Mouse (Mus musculus): Measurements from ENCODE around the gene Hps3. TPM values are rescaled to one million over a fixed set of nuclear protein-coding genes. Genes with fewer than 3 reads are reported as not detected.

Hps3 gene
- total and polyA plus RNA-seq, 2 experiments from 2014 or later, result 9.4 to 11.0 TPM

DNA sequence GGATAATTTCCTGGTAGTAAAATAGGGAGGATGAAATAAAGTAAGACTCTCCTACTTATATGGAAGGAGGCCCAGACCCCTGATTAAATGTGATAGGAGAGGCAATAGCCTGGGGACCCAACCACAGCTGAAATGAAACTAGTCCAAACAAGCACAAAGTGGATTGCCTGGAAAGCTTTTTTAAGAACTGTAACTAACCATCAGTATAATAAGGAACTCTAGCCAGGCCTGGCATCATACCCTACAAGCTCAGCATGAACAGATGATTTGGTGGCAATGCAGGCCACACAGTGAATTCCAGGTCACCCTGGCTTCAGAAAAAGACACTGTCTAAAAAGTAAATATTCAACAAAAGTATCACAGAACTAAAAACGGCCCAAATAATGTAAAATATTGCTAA, 29.5 kb downstream of the Hps3 start:
- 75% methylated on average over 1 of the region's 1 CpGs for WGBS
- TF ChIP-seq EP300 (IDR thresholded peaks at IDR 0.05; ENCODE audit: low read depth) (no peak), CTCF (IDR thresholded peaks at IDR 0.05; ENCODE audit: low read depth) (no peak)
- H3K4me1 ChIP-seq (ENCODE audit: control insufficient read depth, insufficient read depth), result no peaks in the 10 kb centered on the region
- no peak overlapping the region for H3K4me2 ChIP-seq (ENCODE audit: low read depth, low read length)
- DNase-seq (ENCODE audit: low spot score) (no peak), ATAC-seq (ENCODE audit: insufficient read depth, low read depth) (no peak)
- no peaks in the 10 kb centered on the region for H3K27me3 ChIP-seq (ENCODE audit: control insufficient read depth, insufficient read depth, low read length)
- H3K9ac ChIP-seq (replicated peaks; ENCODE audit: low read depth, low read length), result no peak overlapping the region
- no peak overlapping the region for H3K27ac ChIP-seq (ENCODE audit: low read depth)
- no peak overlapping the region for H3K4me3 ChIP-seq (ENCODE audit: low read depth, low read length)
- no peaks in the 10 kb centered on the region for H3K9me3 ChIP-seq (replicated peaks; ENCODE audit: control insufficient read depth, low read length)
- H3K36me3 ChIP-seq (replicated peaks; ENCODE audit: control insufficient read depth, insufficient read depth, low read length), result peaks cover 57% of the 10 kb centered on the region

DNA sequence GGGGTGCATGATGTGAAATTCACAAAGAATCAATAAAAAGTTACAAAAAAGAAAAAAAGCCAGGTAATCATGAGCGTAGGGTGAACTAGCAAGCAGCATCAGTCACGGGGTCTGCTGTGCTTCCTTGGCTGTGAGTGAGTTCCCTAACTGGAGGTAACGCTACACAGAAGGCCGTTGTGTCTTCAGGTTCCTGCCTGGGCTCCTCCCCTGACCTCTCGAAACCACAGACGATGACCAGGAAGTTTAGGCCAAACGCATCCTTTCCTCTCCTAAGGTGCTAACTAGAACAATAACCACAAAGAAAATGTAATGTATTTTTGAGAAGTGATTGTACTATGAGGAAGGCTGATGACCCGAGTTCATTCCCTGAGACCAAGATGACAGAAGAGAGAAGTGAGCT, 30.7 kb downstream of the Hps3 start:
- TF ChIP-seq CTCF (IDR thresholded peaks at IDR 0.05; ENCODE audit: low read depth), result no peak
- no peak for TF ChIP-seq EP300 (IDR thresholded peaks at IDR 0.05; ENCODE audit: low read depth)
- no peak for ATAC-seq (ENCODE audit: insufficient read depth, low read depth)
- H3K27ac ChIP-seq (ENCODE audit: low read depth), result no peak overlapping the region
- peaks cover 54% of the 10 kb centered on the region for H3K36me3 ChIP-seq (replicated peaks; ENCODE audit: control insufficient read depth, insufficient read depth, low read length)
- H3K27me3 ChIP-seq (ENCODE audit: control insufficient read depth, insufficient read depth, low read length), result no peaks in the 10 kb centered on the region
- H3K4me1 ChIP-seq (ENCODE audit: control insufficient read depth, insufficient read depth), result no peaks in the 10 kb centered on the region
- DNase-seq (ENCODE audit: low spot score), result no peak
- H3K9ac ChIP-seq (replicated peaks; ENCODE audit: low read depth, low read length), result no peak overlapping the region
- WGBS, result 80% methylated on average over 8 of the region's 8 CpGs
- no peak overlapping the region for H3K4me3 ChIP-seq (ENCODE audit: low read depth, low read length)
- H3K4me2 ChIP-seq (ENCODE audit: low read depth, low read length), result no peak overlapping the region
- no peaks in the 10 kb centered on the region for H3K9me3 ChIP-seq (replicated peaks; ENCODE audit: control insufficient read depth, low read length)

GRCm38 (mm10) chr3:20002786-20003185, 32.3 kb downstream of the Hps3 start:
- ATAC-seq (ENCODE audit: insufficient read depth, low read depth) (no peak), DNase-seq (ENCODE audit: low spot score) (no peak)
- Histone ChIP-seq H3K4me1 (ENCODE audit: control insufficient read depth, insufficient read depth) (no peaks in the 10 kb centered on the region), H3K27ac (ENCODE audit: low read depth) (no peak overlapping the region), H3K4me3 (ENCODE audit: low read depth, low read length) (no peak overlapping the region), H3K4me2 (ENCODE audit: low read depth, low read length) (no peak overlapping the region), H3K9me3 (replicated peaks; ENCODE audit: control insufficient read depth, low read length) (no peaks in the 10 kb centered on the region), H3K9ac (replicated peaks; ENCODE audit: low read depth, low read length) (no peak overlapping the region), H3K27me3 (ENCODE audit: control insufficient read depth, insufficient read depth, low read length) (no peaks in the 10 kb centered on the region), H3K36me3 (replicated peaks; ENCODE audit: control insufficient read depth, insufficient read depth, low read length) (peaks cover 48% of the 10 kb centered on the region)
- 76% methylated on average over 5 of the region's 5 CpGs for WGBS
- TF ChIP-seq EP300 (IDR thresholded peaks at IDR 0.05; ENCODE audit: low read depth) (no peak), CTCF (IDR thresholded peaks at IDR 0.05; ENCODE audit: low read depth) (peak; percentile 50)

DNA sequence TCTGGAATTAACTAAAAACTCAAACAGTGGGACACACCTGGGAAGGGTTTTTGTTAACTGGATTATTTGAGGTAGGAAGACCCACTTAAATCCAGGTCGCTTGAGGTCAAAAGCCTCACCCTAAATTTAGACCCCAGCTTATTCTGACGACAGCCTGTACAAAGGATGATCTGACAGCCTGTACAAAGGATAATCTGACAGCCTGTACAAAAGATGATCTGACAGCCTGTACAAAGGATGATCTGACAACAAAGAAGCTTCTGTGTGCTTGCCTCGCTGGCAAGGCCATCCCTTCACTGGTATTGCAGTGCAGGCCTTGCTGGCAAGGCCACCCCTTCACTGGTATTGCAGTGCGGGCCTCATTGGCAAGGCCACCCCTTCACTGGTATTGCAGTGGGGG, 34.3 kb downstream of the Hps3 start:
- 73% methylated on average over 4 of the region's 4 CpGs for WGBS
- H3K4me2 ChIP-seq (ENCODE audit: low read depth, low read length), result no peak overlapping the region
- H3K27me3 ChIP-seq (ENCODE audit: control insufficient read depth, insufficient read depth, low read length), result no peaks in the 10 kb centered on the region
- no peak overlapping the region for H3K9ac ChIP-seq (replicated peaks; ENCODE audit: low read depth, low read length)
- ATAC-seq (ENCODE audit: insufficient read depth, low read depth) (no peak), DNase-seq (ENCODE audit: low spot score) (no peak)
- H3K4me1 ChIP-seq (ENCODE audit: control insufficient read depth, insufficient read depth), result no peaks in the 10 kb centered on the region
- H3K4me3 ChIP-seq (ENCODE audit: low read depth, low read length), result no peak overlapping the region
- H3K36me3 ChIP-seq (replicated peaks; ENCODE audit: control insufficient read depth, insufficient read depth, low read length), result peaks cover 46% of the 10 kb centered on the region
- TF ChIP-seq EP300 (IDR thresholded peaks at IDR 0.05; ENCODE audit: low read depth) (no peak), CTCF (IDR thresholded peaks at IDR 0.05; ENCODE audit: low read depth) (no peak)
- H3K9me3 ChIP-seq (replicated peaks; ENCODE audit: control insufficient read depth, low read length), result no peaks in the 10 kb centered on the region
- no peak overlapping the region for H3K27ac ChIP-seq (ENCODE audit: low read depth)

DNA sequence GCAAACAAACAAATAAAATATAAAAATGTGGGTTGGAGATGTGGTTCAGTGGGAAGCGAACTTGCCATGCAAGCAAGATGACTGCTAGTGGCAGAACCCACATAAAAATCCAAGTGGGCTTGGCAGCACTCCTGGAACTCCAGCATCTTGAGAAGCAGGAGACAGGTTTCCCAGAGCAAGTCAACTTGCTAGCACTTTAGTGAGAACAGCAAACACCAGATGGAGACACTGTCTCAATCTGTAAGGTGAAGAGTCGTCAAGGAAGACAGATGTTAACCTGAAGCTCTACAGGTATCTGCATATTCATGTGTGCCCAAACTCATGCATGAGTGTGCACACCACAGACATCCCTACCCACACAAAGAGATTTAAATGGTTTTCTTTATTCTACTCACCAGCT, 35.6 kb downstream of the Hps3 start:
- H3K27ac ChIP-seq (ENCODE audit: low read depth), result no peak overlapping the region
- no peaks in the 10 kb centered on the region for H3K9me3 ChIP-seq (replicated peaks; ENCODE audit: control insufficient read depth, low read length)
- H3K4me2 ChIP-seq (ENCODE audit: low read depth, low read length), result no peak overlapping the region
- DNase-seq (ENCODE audit: low spot score) (no peak), ATAC-seq (ENCODE audit: insufficient read depth, low read depth) (no peak)
- H3K36me3 ChIP-seq (replicated peaks; ENCODE audit: control insufficient read depth, insufficient read depth, low read length), result peaks cover 44% of the 10 kb centered on the region
- H3K9ac ChIP-seq (replicated peaks; ENCODE audit: low read depth, low read length), result no peak overlapping the region
- no peak overlapping the region for H3K4me3 ChIP-seq (ENCODE audit: low read depth, low read length)
- no peaks in the 10 kb centered on the region for H3K27me3 ChIP-seq (ENCODE audit: control insufficient read depth, insufficient read depth, low read length)
- H3K4me1 ChIP-seq (ENCODE audit: control insufficient read depth, insufficient read depth), result no peaks in the 10 kb centered on the region
- 83% methylated on average over 2 of the region's 2 CpGs for WGBS
- TF ChIP-seq EP300 (IDR thresholded peaks at IDR 0.05; ENCODE audit: low read depth) (no peak), CTCF (IDR thresholded peaks at IDR 0.05; ENCODE audit: low read depth) (no peak)

GRCm38 (mm10) chr3:19992388-19992787, 42.7 kb downstream of the Hps3 start:
- H3K27me3 ChIP-seq (ENCODE audit: control insufficient read depth, insufficient read depth, low read length), result no peaks in the 10 kb centered on the region
- H3K9me3 ChIP-seq (replicated peaks; ENCODE audit: control insufficient read depth, low read length), result no peaks in the 10 kb centered on the region
- no peak overlapping the region for H3K4me3 ChIP-seq (ENCODE audit: low read depth, low read length)
- no peak for DNase-seq (ENCODE audit: low spot score)
- no peak overlapping the region for H3K27ac ChIP-seq (ENCODE audit: low read depth)
- TF ChIP-seq CTCF (IDR thresholded peaks at IDR 0.05; ENCODE audit: low read depth), result no peak
- no peak for TF ChIP-seq EP300 (IDR thresholded peaks at IDR 0.05; ENCODE audit: low read depth)
- no peaks in the 10 kb centered on the region for H3K4me1 ChIP-seq (ENCODE audit: control insufficient read depth, insufficient read depth)
- ATAC-seq (ENCODE audit: insufficient read depth, low read depth), result no peak
- WGBS, result 74% methylated on average over 4 of the region's 4 CpGs
- no peak overlapping the region for H3K4me2 ChIP-seq (ENCODE audit: low read depth, low read length)
- H3K9ac ChIP-seq (replicated peaks; ENCODE audit: low read depth, low read length), result no peak overlapping the region
- H3K36me3 ChIP-seq (replicated peaks; ENCODE audit: control insufficient read depth, insufficient read depth, low read length), result peaks cover 9% of the 10 kb centered on the region

All from heart, postnatal 0 days (tissue).